Mouse (Mus musculus) cerebellum, adult 11-12 months (tissue): ENCODE data around the gene Olfr1513.
"Not testable (repeated sequence)": the region's sequence is repeated elsewhere in the genome, so short reads cannot be mapped to it uniquely, and the experiment has no call there.

ENCODE experiments used
- DNase-seq: peaks from one replicate; pipeline ENCODE4 v3.0.0; 2022

Gene Olfr1513

GRCm38 (mm10) chr14:52310343-52310742 lies 45.9 kb downstream of the Olfr1513 start:
- not testable (repeated sequence) for DNase-seq

GRCm38 (mm10) chr14:52306100-52306499 lies 50.1 kb downstream of the Olfr1513 start:
- no peak for DNase-seq

- DNase-seq, result peak; percentile 90
These were observed 51.5 kb downstream of the Olfr1513 start, which contains the start of gene Mettl3 for GRCm38 (mm10) chr14:52304644-52305271. Gene Mettl3 (minus strand): TSS chr14:52305128.

GRCm38 (mm10) chr14:52303517-52303916 lies 52.7 kb downstream of the Olfr1513 start:
- DNase-seq, result not testable (repeated sequence)
